Mouse (Mus musculus): ENCODE results near the gene Olfr1302. TPM values are rescaled to one million over a fixed set of nuclear protein-coding genes. Genes with fewer than 3 reads are reported as not detected.

The Olfr1302 gene
- polyA plus RNA-seq (2014; fragmentation: Nextera tagmentation; extraction: Ambion mirVana) = not detected in 2 replicates

DNA sequence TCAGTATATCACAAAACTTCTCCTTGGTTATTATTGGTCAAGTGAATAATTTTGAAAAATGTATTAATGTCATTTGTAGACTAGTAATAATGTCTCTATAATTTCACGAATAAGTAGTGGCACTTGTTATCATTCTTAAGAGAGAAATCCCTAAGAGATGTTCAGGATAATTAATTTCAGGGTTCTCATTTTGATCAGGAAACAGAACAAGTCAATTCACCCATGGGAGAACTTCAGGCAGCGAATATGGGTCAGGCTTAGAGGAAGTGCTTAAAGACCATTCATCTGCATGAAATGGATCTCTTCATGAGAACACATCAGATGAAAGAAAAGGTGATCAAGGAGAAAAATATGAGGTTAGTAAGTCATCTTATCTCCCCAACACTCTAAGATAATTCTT lies at the start of gene Olfr1302:
Gene Olfr1302 (plus strand): TSS at position 301 of the 400 bp plus-strand sequence.
- Histone ChIP-seq H3K9me3 (ENCODE audit: low read depth, low read length) (no peaks in the 10 kb centered on the region), H3K27me3 (ENCODE audit: insufficient read depth, low read length) (no peaks in the 10 kb centered on the region), H3K4me2 (no peak within 1 kb of the TSS), H3K27ac (ENCODE audit: low read depth) (no peak within 1 kb of the TSS), H3K4me1 (ENCODE audit: insufficient read depth) (no peaks in the 10 kb centered on the region), H3K4me3 (ENCODE audit: low read depth, low read length) (no peak within 1 kb of the TSS), H3K9ac (no peak within 1 kb of the TSS), H3K36me3 (ENCODE audit: insufficient read depth) (no peaks in the 10 kb centered on the region)
- no peak for TF ChIP-seq CTCF (IDR thresholded peaks at IDR 0.05; ENCODE audit: low read depth)
- DNase-seq = no peak
- 78% methylated on average over 2 of the region's 2 CpGs for WGBS
- ATAC-seq (ENCODE audit: insufficient read depth) = no peak

DNA sequence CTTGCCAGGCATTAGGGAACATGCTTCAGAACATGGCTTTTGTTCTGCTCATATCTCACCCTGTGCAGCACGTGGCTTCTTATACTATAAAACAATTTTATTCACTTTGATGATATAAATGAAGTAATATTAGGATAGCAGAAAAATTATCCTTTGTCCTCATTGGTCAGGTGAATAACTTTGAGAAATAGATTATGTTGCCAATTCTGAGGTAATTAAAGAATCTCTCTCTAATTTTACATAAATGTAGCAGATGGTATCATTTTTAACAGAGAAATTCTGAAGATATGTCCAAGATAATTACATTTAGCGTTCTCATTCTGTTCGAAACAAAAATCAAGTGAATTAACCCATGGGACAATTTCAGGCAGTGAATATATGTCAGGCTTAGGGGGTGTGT lies 26.5 kb upstream of the Olfr1302 start, which contains the start of gene Olfr1301:
Gene Olfr1301 (plus strand): TSS at position 301 of the 400 bp plus-strand sequence.
- no peak within 1 kb of the TSS for H3K4me2 ChIP-seq
- no peaks in the 10 kb centered on the region for H3K4me1 ChIP-seq (ENCODE audit: insufficient read depth)
- H3K27me3 ChIP-seq (ENCODE audit: insufficient read depth, low read length) = no peaks in the 10 kb centered on the region
- TF ChIP-seq CTCF (IDR thresholded peaks at IDR 0.05; ENCODE audit: low read depth) = no peak
- no peak within 1 kb of the TSS for H3K9ac ChIP-seq
- no peak within 1 kb of the TSS for H3K4me3 ChIP-seq (ENCODE audit: low read depth, low read length)
- H3K27ac ChIP-seq (ENCODE audit: low read depth) = no peak within 1 kb of the TSS
- 72% methylated on average over 3 of the region's 3 CpGs for WGBS
- ATAC-seq (ENCODE audit: insufficient read depth) = no peak
- no peak for DNase-seq
- no peaks in the 10 kb centered on the region for H3K9me3 ChIP-seq (ENCODE audit: low read depth, low read length)
- no peaks in the 10 kb centered on the region for H3K36me3 ChIP-seq (ENCODE audit: insufficient read depth)

DNA sequence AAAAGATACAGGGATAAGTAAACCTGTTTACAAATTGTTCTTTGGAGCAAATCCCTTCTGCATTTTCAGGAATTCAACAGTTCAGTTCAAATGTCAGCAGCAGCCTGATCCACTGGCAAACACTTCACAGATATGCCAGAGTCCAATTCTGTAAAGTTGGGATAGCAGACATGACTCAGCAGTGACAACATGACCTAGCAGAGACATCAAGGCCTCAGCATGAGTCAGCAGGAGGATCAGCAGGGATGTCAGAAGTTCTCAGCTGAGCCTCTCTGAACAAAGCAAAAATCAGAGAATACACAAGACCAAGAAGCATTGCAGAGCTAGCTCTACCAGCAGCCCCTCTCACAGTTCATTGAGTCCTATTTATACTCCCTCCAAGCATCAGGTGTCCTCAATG lies 35.7 kb downstream of the Olfr1302 start:
- Histone ChIP-seq H3K4me2 (no peak overlapping the region), H3K9ac (no peak overlapping the region), H3K9me3 (ENCODE audit: low read depth, low read length) (no peaks in the 10 kb centered on the region), H3K36me3 (ENCODE audit: insufficient read depth) (no peaks in the 10 kb centered on the region), H3K4me1 (ENCODE audit: insufficient read depth) (no peaks in the 10 kb centered on the region), H3K4me3 (ENCODE audit: low read depth, low read length) (no peak overlapping the region), H3K27ac (ENCODE audit: low read depth) (no peak overlapping the region), H3K27me3 (ENCODE audit: insufficient read depth, low read length) (no peaks in the 10 kb centered on the region)
- TF ChIP-seq CTCF (IDR thresholded peaks at IDR 0.05; ENCODE audit: low read depth) = no peak
- DNase-seq (no peak), ATAC-seq (ENCODE audit: insufficient read depth) (no peak)

DNA sequence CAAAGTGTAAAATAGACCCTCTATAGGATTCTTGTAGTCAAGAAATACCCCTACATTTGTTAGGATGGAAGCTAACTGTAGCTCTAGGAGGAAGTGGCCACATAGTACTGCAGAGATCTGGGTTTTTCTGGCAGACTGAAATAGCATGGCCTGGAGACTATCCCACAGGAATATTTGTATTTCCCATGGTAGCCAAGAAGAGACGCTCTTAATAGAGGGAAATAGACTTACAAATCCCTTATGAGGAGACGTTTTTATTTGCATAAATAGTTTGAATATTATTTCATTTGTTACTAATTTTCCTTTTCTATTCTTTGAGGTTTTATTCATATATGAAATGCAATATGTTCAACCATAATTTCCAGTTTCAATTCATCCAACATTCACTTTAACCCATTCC lies 43.0 kb downstream of the Olfr1302 start, which contains the start of gene Olfr1303:
Gene Olfr1303 (minus strand): TSS at position 101 of the 400 bp plus-strand sequence.
- ATAC-seq (ENCODE audit: insufficient read depth) (no peak), DNase-seq (no peak)
- Histone ChIP-seq H3K36me3 (ENCODE audit: insufficient read depth) (no peaks in the 10 kb centered on the region), H3K4me1 (ENCODE audit: insufficient read depth) (no peaks in the 10 kb centered on the region), H3K9ac (no peak within 1 kb of the TSS), H3K27me3 (ENCODE audit: insufficient read depth, low read length) (no peaks in the 10 kb centered on the region), H3K4me3 (ENCODE audit: low read depth, low read length) (no peak within 1 kb of the TSS), H3K27ac (ENCODE audit: low read depth) (no peak within 1 kb of the TSS), H3K9me3 (ENCODE audit: low read depth, low read length) (no peaks in the 10 kb centered on the region), H3K4me2 (no peak within 1 kb of the TSS)
- no peak for TF ChIP-seq CTCF (IDR thresholded peaks at IDR 0.05; ENCODE audit: low read depth)
- 76% methylated on average over 2 of the region's 2 CpGs for WGBS

Other genes with a start within 250 kb of the Olfr1302 start
- gene Olfr1294, start 237.1 kb upstream of the Olfr1302 start, polyA plus RNA-seq (2014; fragmentation: Nextera tagmentation; extraction: Ambion mirVana) = not detected in 2 replicates
- not detected in 2 replicates for gene Olfr1295, start 207.7 kb upstream of the Olfr1302 start, polyA plus RNA-seq (2014; fragmentation: Nextera tagmentation; extraction: Ambion mirVana)
- gene Olfr1297, start 150.9 kb upstream of the Olfr1302 start, polyA plus RNA-seq (2014; fragmentation: Nextera tagmentation; extraction: Ambion mirVana) = not detected in 2 replicates
- gene Olfr1298, start 128.2 kb upstream of the Olfr1302 start, polyA plus RNA-seq (2014; fragmentation: Nextera tagmentation; extraction: Ambion mirVana) = not detected in 2 replicates
- not detected in 2 replicates for gene Olfr1299, start 116.0 kb upstream of the Olfr1302 start, polyA plus RNA-seq (2014; fragmentation: Nextera tagmentation; extraction: Ambion mirVana)
- gene Olfr1301, start 26.4 kb upstream of the Olfr1302 start, polyA plus RNA-seq (2014; fragmentation: Nextera tagmentation; extraction: Ambion mirVana) = not detected in 2 replicates
- gene Olfr1303, start 42.9 kb downstream of the Olfr1302 start, polyA plus RNA-seq (2014; fragmentation: Nextera tagmentation; extraction: Ambion mirVana) = not detected in 2 replicates
- not detected in 2 replicates for gene Olfr1305, start 99.7 kb downstream of the Olfr1302 start, polyA plus RNA-seq (2014; fragmentation: Nextera tagmentation; extraction: Ambion mirVana)
- not detected in 2 replicates for gene Olfr1306, start 138.8 kb downstream of the Olfr1302 start, polyA plus RNA-seq (2014; fragmentation: Nextera tagmentation; extraction: Ambion mirVana)
- not detected in 2 replicates for gene Olfr1307, start 172.0 kb downstream of the Olfr1302 start, polyA plus RNA-seq (2014; fragmentation: Nextera tagmentation; extraction: Ambion mirVana)
- gene Olfr1308, start 187.5 kb downstream of the Olfr1302 start, polyA plus RNA-seq (2014; fragmentation: Nextera tagmentation; extraction: Ambion mirVana) = not detected in 2 replicates
- gene Olfr1309, start 212.9 kb downstream of the Olfr1302 start, polyA plus RNA-seq (2014; fragmentation: Nextera tagmentation; extraction: Ambion mirVana) = not detected in 2 replicates
- gene Olfr1310, start 235.3 kb downstream of the Olfr1302 start, polyA plus RNA-seq (2014; fragmentation: Nextera tagmentation; extraction: Ambion mirVana) = not detected in 2 replicates
- gene Olfr1311, start 247.0 kb downstream of the Olfr1302 start, polyA plus RNA-seq (2014; fragmentation: Nextera tagmentation; extraction: Ambion mirVana) = not detected in 2 replicates

Measured in lung, embryonic 14.5 days (tissue).